Mouse (Mus musculus) hindbrain, postnatal 0 days (tissue): ENCODE data around the gene B4galt4. TPM values are rescaled to one million over a fixed set of nuclear protein-coding genes. Genes with fewer than 3 reads are reported as not detected.
A peak's percentile ranks its signal among the peaks of the same experiment; 100 is the strongest.

ENCODE experiments used
- ATAC-seq: fragments of 200-750 bp; cut with Nextera tagmentation; 2 replicates; pipeline ENCODE4 v1.8.0; 2017; ENCODE audit warnings: mild to moderate bottlenecking, moderate TSS enrichment, moderate library complexity
- DNase-seq: peaks from one replicate; pipeline ENCODE4 v3.0.0-alpha.2; 2015; ENCODE audit warnings: low spot score
- H3K27ac ChIP-seq: fragments of 300-500 bp; sonication (generic); 2 replicates; pipeline ENCODE4 v1.5.1; 2014; ENCODE audit warnings: mild to moderate bottlenecking
- H3K27me3 ChIP-seq: fragments of 300-500 bp; sonication (generic); 2 replicates; pipeline ENCODE4 v1.6.1; 2014; ENCODE audit warnings: low read length, mixed read lengths; ENCODE audit not compliant: insufficient read depth
- H3K36me3 ChIP-seq: fragments of 300-500 bp; sonication (generic); 2 replicates; pipeline ENCODE4 v1.6.1; 2014; ENCODE audit warnings: low read length, mixed read lengths; ENCODE audit not compliant: insufficient read depth
- H3K4me1 ChIP-seq: fragments of 300-500 bp; sonication (generic); 2 replicates; pipeline ENCODE4 v1.6.1; 2014; ENCODE audit warnings: antibody characterized with exemption, low read length, mixed read lengths; ENCODE audit not compliant: insufficient read depth
- H3K4me2 ChIP-seq: fragments of 300-500 bp; sonication (generic); 2 replicates; pipeline ENCODE4 v1.6.1; 2014; ENCODE audit warnings: low read depth, mild to moderate bottlenecking, low read length, moderate library complexity, mixed read lengths
- H3K4me3 ChIP-seq: fragments of 300-500 bp; sonication (generic); 2 replicates; pipeline ENCODE4 v1.5.1; 2014; ENCODE audit warnings: low read length
- H3K9ac ChIP-seq: fragments of 300-500 bp; sonication (generic); replicated peaks from 2 replicates; pipeline ENCODE4 v1.6.1; 2014; ENCODE audit warnings: mild to moderate bottlenecking, low read length, moderate library complexity, mixed read lengths
- H3K9me3 ChIP-seq: fragments of 300-500 bp; sonication (generic); 2 replicates; pipeline ENCODE4 v1.6.1; 2016; ENCODE audit warnings: low read length, mixed read lengths
- CTCF ChIP-seq: IDR thresholded peaks from 2 replicates; pipeline ENCODE4 v1.5.1; 2016; ENCODE audit warnings: antibody characterized with exemption, control low read depth, low read depth
- WGBS: fragments of 180-500 bp; shearing (Covaris S2); extraction: QIAGEN DNeasy Blood & Tissue Kit; methylation state at CpG from one replicate; pipeline ENCODE4 v1.1.7; 2014; 5-methylcytosine and 5-hydroxymethylcytosine counted together
- polyA plus RNA-seq: library from polyadenylated mRNA; unstranded; fragments of >200 nt; fragmentation: Nextera tagmentation; extraction: Ambion mirVana; gene quantifications from 2 replicates; pipeline ENCODE4 v1.2.1, GENCODE M21; 2015
- total RNA-seq: library from RNA; depleted of rRNA; stranded (reverse); fragments of >200 nt; gene quantifications from 2 replicates; pipeline ENCODE4 v1.2.3, GENCODE M21; 2014

Gene B4galt4
- total and polyA plus RNA-seq, 2 experiments from 2014 or later: 25.8 to 30.2 TPM

DNA sequence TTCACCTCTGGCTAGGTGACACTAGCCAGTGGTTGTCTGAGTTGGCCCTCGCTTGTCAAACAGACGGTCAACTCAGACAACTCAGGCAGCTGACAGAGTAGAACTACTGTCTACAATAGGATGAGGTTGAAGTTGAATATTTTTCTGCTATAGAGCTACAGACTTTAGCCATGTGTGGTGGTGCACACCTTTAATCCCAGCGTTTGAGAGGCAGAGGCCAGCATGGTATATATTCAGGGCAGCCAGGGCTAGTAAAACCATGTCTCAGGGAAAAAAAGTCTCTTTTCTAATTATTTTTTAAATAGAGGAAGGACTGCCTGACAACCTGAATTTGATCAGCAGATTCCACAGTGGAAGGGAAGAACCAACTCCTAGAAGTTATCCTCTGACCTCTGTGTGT, 39.7 kb upstream of the B4galt4 start:
- no peak overlapping the region for H3K4me2 ChIP-seq
- H3K4me1 ChIP-seq: peaks cover 4% of the 10 kb centered on the region; the same call in 1 of the 2 replicates
- H3K27me3 ChIP-seq: no peaks in the 10 kb centered on the region
- no peaks in the 10 kb centered on the region for H3K9me3 ChIP-seq
- WGBS: 85% methylated on average over 3 of the region's 3 CpGs
- DNase-seq (no peak), ATAC-seq (no peak)
- H3K27ac ChIP-seq: 0 out of 2 replicates have a peak overlapping the region, but pooled peaks have one; percentile 7
- no peak overlapping the region for H3K9ac ChIP-seq
- H3K4me3 ChIP-seq: no peak overlapping the region
- no peaks in the 10 kb centered on the region for H3K36me3 ChIP-seq
- no peak for TF ChIP-seq CTCF

DNA sequence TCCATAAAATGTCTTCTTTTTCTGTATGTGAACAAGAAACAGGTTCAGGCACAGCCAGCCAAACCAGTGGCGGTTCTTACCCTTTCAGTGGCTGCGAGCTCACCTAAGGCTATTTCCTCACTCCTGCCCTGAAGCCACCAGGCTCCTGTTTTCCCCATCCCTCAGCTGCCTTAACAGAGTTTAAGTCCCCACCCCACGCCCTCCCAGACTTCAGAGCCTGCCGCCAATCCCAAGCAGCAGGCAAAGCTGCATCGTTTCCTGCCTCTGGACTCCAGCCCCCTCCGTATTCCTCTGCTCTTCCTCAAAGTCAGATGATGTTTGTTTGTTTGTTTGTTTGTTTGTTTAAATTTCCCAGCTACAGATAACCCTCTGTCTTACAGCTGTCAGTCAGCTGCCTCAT, 38.6 kb upstream of the B4galt4 start:
- Histone ChIP-seq H3K9ac (no peak overlapping the region), H3K36me3 (no peaks in the 10 kb centered on the region), H3K4me3 (no peak overlapping the region), H3K4me2 (no peak overlapping the region), H3K4me1 (peaks cover 4% of the 10 kb centered on the region; the same call in 1 of the 2 replicates), H3K27me3 (no peaks in the 10 kb centered on the region), H3K9me3 (no peaks in the 10 kb centered on the region), H3K27ac (no peak overlapping the region)
- ATAC-seq (no peak), DNase-seq (no peak)
- WGBS: 61% methylated on average over 6 of the region's 6 CpGs
- TF ChIP-seq CTCF: no peak

DNA sequence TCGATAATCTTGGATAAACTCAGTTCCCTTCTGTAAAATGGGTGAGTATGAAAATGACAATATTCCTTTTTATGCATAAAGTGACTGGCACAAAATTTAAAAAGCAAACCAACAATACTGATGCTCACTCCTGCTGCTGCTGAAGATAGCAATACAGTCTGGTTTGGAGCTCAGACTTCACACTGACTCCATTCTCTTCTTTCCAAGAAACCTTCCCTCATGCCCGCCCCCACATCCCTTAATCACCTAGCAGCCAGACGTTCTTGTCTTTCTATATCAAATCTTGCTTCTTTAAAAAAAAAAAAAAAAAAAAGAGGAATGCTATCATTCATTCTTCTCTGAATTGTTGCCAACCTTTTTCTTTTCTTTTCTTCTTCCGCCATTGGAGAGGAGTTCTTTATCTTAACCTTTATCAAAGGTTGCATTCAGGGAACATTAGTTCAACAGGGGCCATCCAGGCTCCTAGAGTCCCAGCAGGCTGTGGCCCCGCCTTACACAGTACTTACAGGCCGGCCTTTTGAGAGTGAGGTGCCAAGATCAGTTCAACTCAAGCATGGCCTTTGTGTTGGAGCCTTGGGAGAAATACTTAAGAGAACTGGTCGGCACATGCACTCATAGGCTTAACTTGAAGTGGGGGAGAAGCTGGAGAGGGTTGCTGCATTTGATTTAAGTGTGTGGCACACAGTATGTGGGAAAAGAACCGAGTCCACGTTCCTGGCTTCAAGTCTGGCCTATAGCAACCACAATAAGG, 36.4 kb upstream of the B4galt4 start:
- no peak for TF ChIP-seq CTCF
- DNase-seq (no peak), ATAC-seq (no peak)
- Histone ChIP-seq H3K4me3 (no peak overlapping the region), H3K27me3 (no peaks in the 10 kb centered on the region), H3K9ac (no peak overlapping the region), H3K4me1 (peaks cover 4% of the 10 kb centered on the region; the same call in 1 of the 2 replicates), H3K9me3 (no peaks in the 10 kb centered on the region), H3K27ac (no peak overlapping the region), H3K36me3 (no peaks in the 10 kb centered on the region), H3K4me2 (no peak overlapping the region)
- 65% methylated on average over 9 of the region's 9 CpGs for WGBS

DNA sequence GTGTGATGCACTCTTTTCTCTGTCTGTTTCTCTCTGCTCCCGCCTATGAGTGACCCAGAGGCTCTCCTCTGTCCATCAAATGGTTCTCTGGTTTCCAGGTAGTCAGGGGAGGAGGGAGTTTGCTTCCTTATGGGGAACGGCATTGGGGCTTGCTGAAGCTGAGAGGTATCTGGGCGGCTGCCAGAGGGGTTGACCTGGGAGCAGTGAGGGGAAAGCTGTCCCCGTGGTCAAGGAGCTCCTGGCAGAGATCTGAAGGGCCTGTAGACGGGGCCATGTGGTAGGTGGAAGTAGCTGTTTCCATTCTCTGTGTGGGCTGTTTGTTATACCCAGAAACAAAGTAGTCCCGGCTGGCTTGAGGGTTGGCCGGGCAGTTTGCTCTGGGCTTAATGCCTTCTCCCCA, 35.3 kb upstream of the B4galt4 start:
- no peaks in the 10 kb centered on the region for H3K27me3 ChIP-seq
- 62% methylated on average over 7 of the region's 7 CpGs for WGBS
- DNase-seq (no peak), ATAC-seq (no peak)
- TF ChIP-seq CTCF: no peak
- no peak overlapping the region for H3K4me3 ChIP-seq
- no peak overlapping the region for H3K4me2 ChIP-seq
- H3K36me3 ChIP-seq: no peaks in the 10 kb centered on the region
- peaks cover under 1% of the 10 kb centered on the region; the same call in 1 of the 2 replicates for H3K4me1 ChIP-seq
- no peak overlapping the region for H3K9ac ChIP-seq
- no peak overlapping the region for H3K27ac ChIP-seq
- no peaks in the 10 kb centered on the region for H3K9me3 ChIP-seq

DNA sequence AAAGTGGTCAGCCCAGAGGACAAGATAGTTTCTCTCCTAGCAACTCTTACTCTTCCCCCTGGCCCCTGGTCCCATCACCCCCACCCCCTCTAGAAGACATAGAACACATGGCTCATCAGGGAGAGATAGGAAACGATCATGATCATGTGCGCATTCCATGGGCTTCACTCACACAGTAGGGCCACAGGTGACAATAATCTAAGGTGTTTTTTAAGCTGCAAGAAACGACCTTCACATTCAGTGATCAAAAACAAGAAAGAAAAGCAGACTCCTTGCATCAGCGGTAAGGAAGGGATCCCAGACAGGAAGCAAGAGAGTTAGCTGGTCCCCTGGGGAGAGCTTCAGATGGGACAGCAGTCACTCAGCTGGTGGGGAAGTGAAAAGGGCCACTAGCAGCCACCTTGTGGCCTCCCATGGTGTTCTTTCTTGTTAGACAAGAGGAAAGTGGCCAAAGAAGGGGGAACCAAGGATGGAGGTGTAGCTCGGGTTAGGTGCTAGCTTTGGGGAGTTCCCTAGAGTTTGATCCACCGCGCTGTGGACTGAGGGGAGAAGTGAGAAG, 33.0 kb upstream of the B4galt4 start:
- no peak for DNase-seq
- H3K4me2 ChIP-seq: no peak overlapping the region
- 71% methylated on average over 7 of the region's 7 CpGs for WGBS

DNA sequence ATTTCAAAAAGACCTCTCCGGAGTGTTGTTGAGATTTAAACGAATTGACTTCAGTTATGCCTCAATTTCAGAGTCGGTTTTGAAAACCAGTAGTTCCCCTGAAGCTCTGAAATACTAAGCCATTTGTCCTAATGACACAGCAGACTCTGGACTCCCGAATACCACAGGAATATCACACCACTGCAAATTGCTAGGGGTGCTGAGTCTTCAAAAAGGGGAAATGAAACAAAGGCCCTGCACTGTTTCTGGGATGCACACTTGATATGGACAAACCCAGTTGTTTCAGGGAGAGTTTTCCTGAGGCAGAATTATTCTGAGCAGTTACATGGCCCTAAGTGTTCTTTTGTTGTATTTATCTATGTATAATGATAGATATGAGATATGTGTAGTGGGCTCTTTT, 30.8 kb upstream of the B4galt4 start:
- Histone ChIP-seq H3K9me3 (no peaks in the 10 kb centered on the region), H3K4me1 (no peaks in the 10 kb centered on the region), H3K4me2 (peak overlapping the region; percentile 85), H3K27me3 (no peaks in the 10 kb centered on the region), H3K9ac (no peak overlapping the region), H3K36me3 (no peaks in the 10 kb centered on the region), H3K27ac (no peak overlapping the region), H3K4me3 (peak overlapping the region; percentile 69)
- 55% methylated on average over 4 of the region's 4 CpGs for WGBS
- ATAC-seq (no peak), DNase-seq (no peak)
- no peak for TF ChIP-seq CTCF

More for the DNA sequence above, 33.0 kb upstream of the B4galt4 start:
- Histone ChIP-seq H3K4me3 (no peak overlapping the region), H3K4me1 (no peaks in the 10 kb centered on the region), H3K27me3 (no peaks in the 10 kb centered on the region), H3K9ac (no peak overlapping the region), H3K27ac (no peak overlapping the region), H3K36me3 (no peaks in the 10 kb centered on the region), H3K9me3 (no peaks in the 10 kb centered on the region)
- no peak for TF ChIP-seq CTCF
- ATAC-seq: no peak

DNA sequence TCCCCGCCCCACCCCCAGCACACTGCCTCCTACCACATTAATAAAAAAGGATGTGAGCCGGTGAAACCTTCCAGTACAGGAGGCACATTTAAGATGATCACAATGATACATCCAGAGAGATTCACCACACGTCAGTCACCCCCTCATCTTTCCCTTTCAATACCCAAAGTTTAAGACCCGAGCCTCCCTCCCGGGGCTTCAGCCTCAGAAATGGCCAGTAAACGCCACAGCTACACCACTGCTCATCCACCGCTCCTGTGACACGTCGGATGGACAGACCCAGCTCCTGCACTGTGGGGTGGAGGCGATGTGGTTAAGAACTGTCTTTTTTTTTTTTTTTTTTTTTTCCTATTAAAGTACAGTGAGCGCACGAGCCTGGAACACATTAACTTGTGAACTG, 30.0 kb upstream of the B4galt4 start:
- H3K4me2 ChIP-seq: peak overlapping the region; percentile 85
- no peaks in the 10 kb centered on the region for H3K36me3 ChIP-seq
- no peak for TF ChIP-seq CTCF
- peak overlapping the region; percentile 71 for H3K9ac ChIP-seq
- WGBS: 5% methylated on average over 12 of the region's 12 CpGs
- peak overlapping the region; percentile 81 for H3K27ac ChIP-seq
- DNase-seq (no peak), ATAC-seq (peak; percentile 18; the same call in 1 of the 2 replicates)
- H3K27me3 ChIP-seq: no peaks in the 10 kb centered on the region
- no peaks in the 10 kb centered on the region for H3K9me3 ChIP-seq
- no peaks in the 10 kb centered on the region for H3K4me1 ChIP-seq
- H3K4me3 ChIP-seq: peak overlapping the region; percentile 69
